Mouse (Mus musculus) thymus, adult 2 months (tissue): ENCODE results near the gene Krtap4-13.

ENCODE experiments used
- CTCF ChIP-seq: fragments of 200-500 bp; IDR thresholded peaks from 2 replicates; pipeline ENCODE4 v1.5.1; 2012; ENCODE audit warnings: mild to moderate bottlenecking, control low read depth, low read length, moderate library complexity, borderline replicate concordance; ENCODE audit not compliant: control insufficient read depth, poor library complexity, insufficient read depth; ENCODE audit errors: extremely low read depth
- POLR2A ChIP-seq: fragments of 200-500 bp; IDR thresholded peaks from 2 replicates; pipeline ENCODE4 v1.6.1; 2012; ENCODE audit warnings: mild to moderate bottlenecking, low read length, control low read depth, moderate library complexity; ENCODE audit not compliant: control insufficient read depth, poor library complexity, insufficient read depth; ENCODE audit errors: extremely low read depth

DNA sequence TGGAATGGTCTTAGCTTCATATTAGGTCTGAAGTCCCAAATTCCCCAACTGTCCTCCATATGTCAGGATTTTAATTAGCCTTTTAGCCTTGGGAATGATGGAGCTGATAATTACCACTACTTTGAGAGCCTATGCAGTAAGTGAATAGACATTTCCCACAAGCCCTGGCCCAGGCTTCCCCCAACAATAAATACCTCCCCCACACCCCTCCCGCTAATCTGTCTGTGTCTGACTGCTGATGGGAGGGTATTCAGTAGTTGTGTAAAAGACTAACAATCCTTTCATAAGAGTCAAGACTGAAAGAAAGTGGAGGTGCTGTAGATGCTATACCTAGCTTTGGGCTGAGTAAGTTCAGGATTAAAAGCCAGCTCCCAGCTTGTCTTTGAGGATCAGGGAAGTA is 32.5 kb upstream of the Krtap4-13 start:
- TF ChIP-seq CTCF, result no peak
- no peak for TF ChIP-seq POLR2A
